Mouse (Mus musculus) forebrain, embryonic 14.5 days (tissue): Measurements from ENCODE around the gene Ifnar2. TPM values are rescaled to one million over a fixed set of nuclear protein-coding genes. Genes with fewer than 3 reads are reported as not detected.

Experiments
- ATAC-seq: fragments of 200-750 bp; cut with Nextera tagmentation; 2 replicates; pipeline ENCODE4 v1.8.0; 2017; ENCODE audit warnings: mild to moderate bottlenecking, moderate library complexity
- DNase-seq: peaks from one replicate; pipeline ENCODE4 v3.0.0-alpha.2; 2015; ENCODE audit warnings: low spot score
- H3K27ac ChIP-seq: fragments of 300-500 bp; sonication (generic); 2 replicates; pipeline ENCODE4 v1.5.1; 2014; ENCODE audit warnings: low read depth, mild to moderate bottlenecking, control low read depth, low read length, moderate library complexity
- H3K27me3 ChIP-seq: fragments of 300-500 bp; sonication (generic); replicated peaks from 2 replicates; pipeline ENCODE4 v1.6.1; 2014; ENCODE audit warnings: low read length, control low read depth, mixed read lengths; ENCODE audit not compliant: control insufficient read depth, insufficient read depth
- H3K36me3 ChIP-seq: fragments of 300-500 bp; sonication (generic); 2 replicates; pipeline ENCODE4 v1.6.1; 2014; ENCODE audit warnings: low read length, control low read depth; ENCODE audit not compliant: control insufficient read depth, insufficient read depth
- H3K4me1 ChIP-seq: fragments of 300-500 bp; sonication (generic); 2 replicates; pipeline ENCODE4 v1.6.1; 2014; ENCODE audit warnings: antibody characterized with exemption, low read length, control low read depth; ENCODE audit not compliant: control insufficient read depth, insufficient read depth
- H3K4me2 ChIP-seq: fragments of 300-500 bp; sonication (generic); 2 replicates; pipeline ENCODE4 v1.6.1; 2014; ENCODE audit warnings: mild to moderate bottlenecking, control low read depth, low read length
- H3K4me3 ChIP-seq: fragments of 300-500 bp; sonication (generic); 2 replicates; pipeline ENCODE4 v1.5.1; 2014; ENCODE audit warnings: low read depth, low read length, control low read depth
- H3K9ac ChIP-seq: fragments of 300-500 bp; sonication (generic); 2 replicates; pipeline ENCODE4 v1.6.1; 2014; ENCODE audit warnings: mild to moderate bottlenecking, low read length, control low read depth, moderate library complexity
- H3K9me3 ChIP-seq: fragments of 300-500 bp; sonication (generic); replicated peaks from 2 replicates; pipeline ENCODE4 v1.6.1; 2016; ENCODE audit warnings: low read length, control low read depth, mixed read lengths; ENCODE audit not compliant: control insufficient read depth
- WGBS: fragments of 180-500 bp; shearing (Covaris S2); extraction: QIAGEN DNeasy Blood & Tissue Kit; methylation state at CpG from one replicate; pipeline ENCODE4 v1.1.7; 2014; 5-methylcytosine and 5-hydroxymethylcytosine counted together
- polyA plus RNA-seq: library from polyadenylated mRNA; unstranded; fragments of >200 nt; fragmentation: Nextera tagmentation; extraction: Ambion mirVana; gene quantifications from 2 replicates; pipeline ENCODE4 v1.2.1, GENCODE M21; 2014

Ifnar2 gene
- polyA plus RNA-seq, 1 experiment from 2014 or later: 44.6 TPM

- ATAC-seq (peak; percentile 72), DNase-seq (peak; percentile 44)
- peaks cover 8% of the 10 kb centered on the region; the same call in 1 of the 2 replicates for H3K36me3 ChIP-seq
- 13% methylated on average over 9 of the region's 9 CpGs for WGBS
- H3K4me2 ChIP-seq: peak overlapping the region; percentile 18; the same call in 1 of the 2 replicates
- H3K4me1 ChIP-seq: peaks cover 4% of the 10 kb centered on the region; the same call in 1 of the 2 replicates
- H3K9ac ChIP-seq: no peak overlapping the region
- H3K4me3 ChIP-seq: no peak overlapping the region
- H3K9me3 ChIP-seq: no peaks in the 10 kb centered on the region
- H3K27me3 ChIP-seq: no peaks in the 10 kb centered on the region
- peak overlapping the region; percentile 58; the same call in 1 of the 2 replicates for H3K27ac ChIP-seq
Observed at GRCm38 (mm10) chr16:91378991-91379390, 6.4 kb downstream of the Ifnar2 start.

GRCm38 (mm10) chr16:91379412-91379811, 6.8 kb downstream of the Ifnar2 start:
- peak overlapping the region; percentile 58 for H3K27ac ChIP-seq
- ATAC-seq (no peak; the same call in 1 of the 2 replicates), DNase-seq (peak; percentile 63)
- no peak overlapping the region for H3K4me3 ChIP-seq
- no peak overlapping the region for H3K4me2 ChIP-seq
- WGBS: 7% methylated on average over 3 of the region's 3 CpGs
- peaks cover 13% of the 10 kb centered on the region for H3K36me3 ChIP-seq
- H3K9ac ChIP-seq: no peak overlapping the region
- peaks cover 4% of the 10 kb centered on the region; the same call in 1 of the 2 replicates for H3K4me1 ChIP-seq
- no peaks in the 10 kb centered on the region for H3K27me3 ChIP-seq
- H3K9me3 ChIP-seq: no peaks in the 10 kb centered on the region

GRCm38 (mm10) chr16:91380151-91380550, 7.6 kb downstream of the Ifnar2 start:
- H3K4me1 ChIP-seq: peaks cover 4% of the 10 kb centered on the region; the same call in 1 of the 2 replicates
- H3K9me3 ChIP-seq: no peaks in the 10 kb centered on the region
- H3K27me3 ChIP-seq: no peaks in the 10 kb centered on the region
- ATAC-seq (no peak), DNase-seq (no peak)
- H3K9ac ChIP-seq: no peak overlapping the region
- no peak overlapping the region for H3K4me3 ChIP-seq
- H3K27ac ChIP-seq: no peak overlapping the region
- peaks cover 17% of the 10 kb centered on the region for H3K36me3 ChIP-seq
- 89% methylated on average over 5 of the region's 5 CpGs for WGBS
- H3K4me2 ChIP-seq: no peak overlapping the region

- DNase-seq (no peak), ATAC-seq (no peak)
- no peak overlapping the region for H3K4me3 ChIP-seq
- H3K9me3 ChIP-seq: no peaks in the 10 kb centered on the region
- WGBS: 87% methylated on average over 4 of the region's 4 CpGs
- H3K4me2 ChIP-seq: no peak overlapping the region
- no peaks in the 10 kb centered on the region for H3K27me3 ChIP-seq
- H3K4me1 ChIP-seq: peaks cover 4% of the 10 kb centered on the region; the same call in 1 of the 2 replicates
- H3K27ac ChIP-seq: no peak overlapping the region
- peaks cover 23% of the 10 kb centered on the region for H3K36me3 ChIP-seq
- H3K9ac ChIP-seq: no peak overlapping the region
Observed at GRCm38 (mm10) chr16:91381606-91382005, 9.0 kb downstream of the Ifnar2 start.

GRCm38 (mm10) chr16:91382261-91382790, 9.7 kb downstream of the Ifnar2 start:
- no peak overlapping the region for H3K27ac ChIP-seq
- peaks cover 4% of the 10 kb centered on the region; the same call in 1 of the 2 replicates for H3K4me1 ChIP-seq
- H3K4me2 ChIP-seq: no peak overlapping the region
- peaks cover 29% of the 10 kb centered on the region for H3K36me3 ChIP-seq
- 91% methylated on average over 9 of the region's 9 CpGs for WGBS
- no peak overlapping the region for H3K4me3 ChIP-seq
- no peak for DNase-seq
- no peak overlapping the region for H3K9ac ChIP-seq
- ATAC-seq: no peak
- no peaks in the 10 kb centered on the region for H3K27me3 ChIP-seq
- no peaks in the 10 kb centered on the region for H3K9me3 ChIP-seq

GRCm38 (mm10) chr16:91384221-91384620, 11.6 kb downstream of the Ifnar2 start:
- Histone ChIP-seq H3K36me3 (peaks cover 40% of the 10 kb centered on the region), H3K27ac (no peak overlapping the region), H3K27me3 (no peaks in the 10 kb centered on the region), H3K9ac (no peak overlapping the region), H3K4me2 (no peak overlapping the region), H3K4me1 (no peaks in the 10 kb centered on the region), H3K9me3 (no peaks in the 10 kb centered on the region), H3K4me3 (no peak overlapping the region)
- ATAC-seq (no peak), DNase-seq (no peak)
- 87% methylated on average over 4 of the region's 4 CpGs for WGBS

GRCm38 (mm10) chr16:91385621-91386020, 13.0 kb downstream of the Ifnar2 start:
- Histone ChIP-seq H3K4me3 (no peak overlapping the region), H3K27me3 (no peaks in the 10 kb centered on the region), H3K9me3 (no peaks in the 10 kb centered on the region), H3K27ac (no peak overlapping the region), H3K4me2 (no peak overlapping the region), H3K36me3 (peaks cover 44% of the 10 kb centered on the region), H3K9ac (no peak overlapping the region), H3K4me1 (no peaks in the 10 kb centered on the region)
- WGBS: 54% methylated on average over 10 of the region's 10 CpGs
- ATAC-seq (no peak), DNase-seq (no peak)

- H3K27ac ChIP-seq: no peak overlapping the region
- H3K27me3 ChIP-seq: no peaks in the 10 kb centered on the region
- no peak for DNase-seq
- no peaks in the 10 kb centered on the region for H3K4me1 ChIP-seq
- ATAC-seq: no peak
- H3K9ac ChIP-seq: no peak overlapping the region
- H3K4me2 ChIP-seq: no peak overlapping the region
- 95% methylated on average over 10 of the region's 10 CpGs for WGBS
- no peaks in the 10 kb centered on the region for H3K9me3 ChIP-seq
- no peak overlapping the region for H3K4me3 ChIP-seq
- H3K36me3 ChIP-seq: peaks cover 44% of the 10 kb centered on the region
Observed at GRCm38 (mm10) chr16:91386419-91387120, 14.0 kb downstream of the Ifnar2 start.

- Histone ChIP-seq H3K27ac (no peak overlapping the region), H3K27me3 (no peaks in the 10 kb centered on the region), H3K9me3 (no peaks in the 10 kb centered on the region), H3K4me2 (no peak overlapping the region), H3K4me1 (no peaks in the 10 kb centered on the region), H3K9ac (no peak overlapping the region), H3K4me3 (no peak overlapping the region), H3K36me3 (peaks cover 45% of the 10 kb centered on the region)
- no peak for ATAC-seq
- WGBS: 89% methylated on average over 3 of the region's 3 CpGs
- no peak for DNase-seq
Observed at GRCm38 (mm10) chr16:91387121-91387486, 14.5 kb downstream of the Ifnar2 start.
